Mouse (Mus musculus): ENCODE data around the gene Zbtb45. TPM values are rescaled to one million over a fixed set of nuclear protein-coding genes. Genes with fewer than 3 reads are reported as not detected.

Gene Zbtb45
- polyA plus RNA-seq (2016; fragmentation: Nextera tagmentation; extraction: Ambion mirVana): 31.3 and 34.4 TPM in 2 replicates

- Histone ChIP-seq H3K27me3 (ENCODE audit: insufficient read depth, poor library complexity, severe bottlenecking) (peaks cover 26% of the 10 kb centered on the region), H3K9me3 (0 out of 2 replicates have a peak, but pooled peaks cover 3% of the 10 kb centered on the region), H3K36me3 (peaks cover 28% of the 10 kb centered on the region), H3K4me1 (replicated peaks) (peaks cover 30% of the 10 kb centered on the region), H3K4me3 (peak within 1 kb of the TSS; percentile 70), H3K27ac (peak within 1 kb of the TSS; percentile 93)
- 11% methylated on average over 26 of the region's 26 CpGs for WGBS
- peak; percentile 38 for DNase-seq (ENCODE audit: low spot score)
Measured at GRCm38 (mm10) chr7:13010005-13010908, at the start of gene Zbtb45. Gene Zbtb45, minus strand, starts transcription at chr7:13010034.

- Histone ChIP-seq H3K36me3 (no peaks in the 10 kb centered on the region), H3K27ac (no peak overlapping the region), H3K9me3 (peaks cover 10% of the 10 kb centered on the region; the same call in 1 of the 2 replicates), H3K27me3 (ENCODE audit: insufficient read depth, poor library complexity, severe bottlenecking) (no peaks in the 10 kb centered on the region), H3K4me3 (no peak overlapping the region), H3K4me1 (replicated peaks) (0 out of 2 replicates have a peak, but pooled peaks cover 5% of the 10 kb centered on the region)
- no peak for DNase-seq (ENCODE audit: low spot score)
- WGBS: 88% methylated on average over 9 of the region's 9 CpGs
Measured at GRCm38 (mm10) chr7:13059536-13059935, 49.7 kb upstream of the Zbtb45 start.

DNA sequence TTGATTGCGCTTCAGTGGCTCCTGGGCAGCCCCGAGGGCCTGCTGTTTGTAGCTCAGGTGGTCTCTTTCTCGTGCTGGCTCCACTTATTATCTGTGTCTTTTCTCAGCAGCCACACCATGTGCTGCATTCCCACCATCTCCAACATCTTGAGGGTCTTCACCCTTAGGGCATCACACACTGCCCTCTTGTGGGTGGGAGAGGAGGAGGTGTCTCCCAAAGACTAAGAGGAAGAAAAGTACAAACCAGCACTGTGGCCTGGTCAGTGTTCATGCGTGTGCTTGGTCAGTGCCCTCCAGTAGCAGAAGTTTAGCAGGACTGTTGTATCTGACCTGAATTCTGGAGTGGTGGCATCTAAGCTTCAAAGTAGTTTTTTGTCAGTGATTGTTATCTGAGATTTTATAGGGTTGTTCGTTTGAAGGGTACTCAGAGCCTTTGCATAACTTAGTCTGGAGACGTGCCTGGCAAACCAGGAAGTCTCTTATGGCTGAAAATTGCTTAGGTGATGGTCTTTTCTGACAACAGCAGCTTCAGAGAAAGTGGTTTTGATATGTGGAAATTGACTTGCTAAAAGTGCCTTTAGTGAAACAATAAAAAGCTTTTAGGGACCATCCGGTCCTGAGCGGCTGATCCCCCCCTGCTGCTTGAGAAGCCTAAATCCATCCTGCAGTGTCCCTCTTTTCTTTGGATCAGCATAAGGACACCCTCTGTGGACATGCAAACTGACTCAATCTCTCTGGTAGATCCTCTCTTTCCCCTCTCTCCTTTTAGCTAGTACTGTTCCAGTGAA is 47.3 kb upstream of the Zbtb45 start:
- Histone ChIP-seq H3K27ac (no peak overlapping the region), H3K4me1 (replicated peaks) (peaks cover 10% of the 10 kb centered on the region), H3K9me3 (no peaks in the 10 kb centered on the region), H3K27me3 (ENCODE audit: insufficient read depth, poor library complexity, severe bottlenecking) (no peaks in the 10 kb centered on the region), H3K4me3 (no peak overlapping the region), H3K36me3 (no peaks in the 10 kb centered on the region)
- DNase-seq (ENCODE audit: low spot score): no peak
- WGBS: 64% methylated on average over 8 of the region's 8 CpGs

GRCm38 (mm10) chr7:13054287-13055010 is 44.6 kb upstream of the Zbtb45 start, which contains the start of gene Mzf1:
Gene Mzf1, minus strand, starts transcription at chr7:13054764.
- H3K4me3 ChIP-seq: peak within 1 kb of the TSS; percentile 68
- H3K9me3 ChIP-seq: no peaks in the 10 kb centered on the region
- DNase-seq (ENCODE audit: low spot score): peak; percentile 94
- H3K36me3 ChIP-seq: no peaks in the 10 kb centered on the region
- H3K27ac ChIP-seq: peak within 1 kb of the TSS; percentile 95
- WGBS: 0% methylated on average over 41 of the region's 41 CpGs
- no peaks in the 10 kb centered on the region for H3K27me3 ChIP-seq (ENCODE audit: insufficient read depth, poor library complexity, severe bottlenecking)
- peaks cover 10% of the 10 kb centered on the region for H3K4me1 ChIP-seq (replicated peaks)

- Histone ChIP-seq H3K36me3 (no peaks in the 10 kb centered on the region), H3K27me3 (ENCODE audit: insufficient read depth, poor library complexity, severe bottlenecking) (no peaks in the 10 kb centered on the region), H3K4me3 (peak overlapping the region; percentile 68), H3K4me1 (replicated peaks) (peaks cover 10% of the 10 kb centered on the region), H3K9me3 (no peaks in the 10 kb centered on the region), H3K27ac (peak overlapping the region; percentile 95)
- WGBS: 3% methylated on average over 15 of the region's 15 CpGs
- no peak for DNase-seq (ENCODE audit: low spot score)
Measured at GRCm38 (mm10) chr7:13053961-13054286, 44.1 kb upstream of the Zbtb45 start.

DNA sequence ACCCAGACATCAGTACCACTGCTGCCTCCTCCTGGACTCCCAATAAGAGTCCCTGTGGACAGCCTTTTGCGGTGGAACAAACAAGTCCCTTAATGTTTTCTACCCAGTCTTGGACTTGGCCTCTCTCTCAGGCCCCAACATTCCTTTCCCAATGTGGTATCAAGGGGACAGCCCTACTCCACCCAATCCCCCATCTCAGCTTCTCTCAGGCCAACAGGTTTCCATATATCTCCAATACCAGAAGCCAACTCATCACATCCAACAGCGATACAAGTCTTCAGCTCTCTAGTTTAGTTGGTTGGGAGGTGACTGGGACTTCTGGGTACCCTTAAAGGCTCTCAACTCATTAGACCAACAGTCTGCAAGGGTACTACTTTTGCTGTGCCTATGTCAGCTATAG is 43.7 kb upstream of the Zbtb45 start:
- Histone ChIP-seq H3K4me3 (peak overlapping the region; percentile 68), H3K9me3 (no peaks in the 10 kb centered on the region), H3K4me1 (replicated peaks) (peaks cover 10% of the 10 kb centered on the region), H3K27me3 (ENCODE audit: insufficient read depth, poor library complexity, severe bottlenecking) (no peaks in the 10 kb centered on the region), H3K27ac (peak overlapping the region; percentile 95), H3K36me3 (no peaks in the 10 kb centered on the region)
- WGBS: 87% methylated on average over 2 of the region's 2 CpGs
- no peak for DNase-seq (ENCODE audit: low spot score)

- Histone ChIP-seq H3K4me1 (replicated peaks) (peaks cover 10% of the 10 kb centered on the region), H3K36me3 (no peaks in the 10 kb centered on the region), H3K9me3 (no peaks in the 10 kb centered on the region), H3K27me3 (ENCODE audit: insufficient read depth, poor library complexity, severe bottlenecking) (no peaks in the 10 kb centered on the region), H3K27ac (no peak overlapping the region), H3K4me3 (no peak overlapping the region)
- no peak for DNase-seq (ENCODE audit: low spot score)
- 90% methylated on average over 13 of the region's 13 CpGs for WGBS
Measured at GRCm38 (mm10) chr7:13053001-13053400, 43.2 kb upstream of the Zbtb45 start.

DNA sequence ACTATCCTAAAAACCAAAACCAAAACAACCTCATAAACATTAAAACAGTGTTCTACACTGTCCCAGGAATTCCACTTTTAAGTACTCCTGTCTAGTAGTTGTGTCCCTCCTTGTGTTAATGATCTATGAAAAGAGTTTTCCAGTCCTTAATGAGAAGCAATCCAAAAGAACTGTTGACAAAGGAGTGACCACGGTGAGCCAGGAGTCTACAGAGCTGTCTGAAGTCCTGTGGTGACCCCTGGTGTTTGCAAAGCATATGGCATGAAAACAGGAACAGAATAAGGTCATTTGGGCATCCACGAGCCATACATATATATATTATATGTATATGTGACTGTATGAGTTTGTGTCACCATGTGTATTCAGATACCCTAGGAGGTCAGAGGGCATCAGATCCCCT is 36.2 kb upstream of the Zbtb45 start:
- Histone ChIP-seq H3K4me3 (no peak overlapping the region), H3K4me1 (replicated peaks) (peaks cover 18% of the 10 kb centered on the region), H3K9me3 (peaks cover 13% of the 10 kb centered on the region), H3K27me3 (ENCODE audit: insufficient read depth, poor library complexity, severe bottlenecking) (peaks cover 49% of the 10 kb centered on the region), H3K27ac (no peak overlapping the region), H3K36me3 (no peaks in the 10 kb centered on the region)
- peak; percentile 59 for DNase-seq (ENCODE audit: low spot score)
- WGBS: 18% methylated on average over 2 of the region's 2 CpGs

DNA sequence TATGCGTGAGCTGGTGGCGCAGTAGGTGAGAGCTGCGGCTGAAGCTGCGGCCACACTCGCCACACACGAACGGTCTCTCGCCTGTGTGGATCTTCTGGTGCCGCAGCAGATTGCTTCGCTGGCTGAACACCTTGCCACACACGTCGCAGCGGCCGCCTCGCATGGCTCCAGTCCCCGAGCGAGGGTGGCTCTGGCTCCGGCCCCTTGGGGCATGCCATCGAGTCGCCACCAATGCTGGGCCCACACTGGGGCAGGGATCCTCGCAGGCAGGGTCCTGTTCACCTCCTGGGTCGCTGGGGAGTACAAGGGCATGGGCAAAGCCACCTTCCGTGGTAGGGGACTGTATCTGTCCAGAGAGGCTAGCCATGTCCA is 34.4 kb upstream of the Zbtb45 start:
- H3K4me3 ChIP-seq: peak overlapping the region; percentile 62
- peaks cover 19% of the 10 kb centered on the region for H3K4me1 ChIP-seq (replicated peaks)
- peaks cover 13% of the 10 kb centered on the region for H3K9me3 ChIP-seq
- H3K36me3 ChIP-seq: no peaks in the 10 kb centered on the region
- 3% methylated on average over 23 of the region's 23 CpGs for WGBS
- peak overlapping the region; percentile 66; the same call in 1 of the 2 replicates for H3K27ac ChIP-seq
- DNase-seq (ENCODE audit: low spot score): no peak
- H3K27me3 ChIP-seq (ENCODE audit: insufficient read depth, poor library complexity, severe bottlenecking): peaks cover 55% of the 10 kb centered on the region

- Histone ChIP-seq H3K4me1 (replicated peaks) (peaks cover 25% of the 10 kb centered on the region), H3K9me3 (peaks cover 13% of the 10 kb centered on the region), H3K4me3 (peak overlapping the region; percentile 62), H3K36me3 (no peaks in the 10 kb centered on the region), H3K27ac (peak overlapping the region; percentile 66; the same call in 1 of the 2 replicates), H3K27me3 (ENCODE audit: insufficient read depth, poor library complexity, severe bottlenecking) (peaks cover 55% of the 10 kb centered on the region)
- WGBS: 5% methylated on average over 88 of the region's 88 CpGs
- peak; percentile 65 for DNase-seq (ENCODE audit: low spot score)
Measured at GRCm38 (mm10) chr7:13043445-13044253, 33.8 kb upstream of the Zbtb45 start.

- peak overlapping the region; percentile 62 for H3K4me3 ChIP-seq
- H3K27ac ChIP-seq: no peak overlapping the region
- no peaks in the 10 kb centered on the region for H3K36me3 ChIP-seq
- peaks cover 13% of the 10 kb centered on the region for H3K9me3 ChIP-seq
- peaks cover 55% of the 10 kb centered on the region for H3K27me3 ChIP-seq (ENCODE audit: insufficient read depth, poor library complexity, severe bottlenecking)
- H3K4me1 ChIP-seq (replicated peaks): peaks cover 29% of the 10 kb centered on the region
- WGBS: 37% methylated on average over 16 of the region's 16 CpGs
- no peak for DNase-seq (ENCODE audit: low spot score)
Measured at GRCm38 (mm10) chr7:13043120-13043444, 33.2 kb upstream of the Zbtb45 start.

- Histone ChIP-seq H3K9me3 (peaks cover 16% of the 10 kb centered on the region), H3K4me1 (replicated peaks) (peaks cover 29% of the 10 kb centered on the region), H3K4me3 (0 out of 2 replicates have a peak overlapping the region, but pooled peaks have one; percentile 62), H3K36me3 (no peaks in the 10 kb centered on the region), H3K27me3 (ENCODE audit: insufficient read depth, poor library complexity, severe bottlenecking) (peaks cover 55% of the 10 kb centered on the region), H3K27ac (no peak overlapping the region)
- DNase-seq (ENCODE audit: low spot score): no peak
- 75% methylated on average over 6 of the region's 6 CpGs for WGBS
Measured at GRCm38 (mm10) chr7:13042511-13042910, 32.7 kb upstream of the Zbtb45 start.
